Mouse (Mus musculus): ENCODE measurements at regions not wholly inside any gene's neighbourhood (a gene's known extent, or its start where the extent isn't known, plus 50 kb on each side); places are given as distances from the start of the nearest gene placed in this dataset.
"Not testable (repeated sequence)": the region's sequence is repeated elsewhere in the genome, so short reads cannot be mapped to it uniquely, and the experiment has no call there.

- not testable (repeated sequence) for DNase-seq
Observed at GRCm38 (mm10) chr12:77086931-77087330, 124.9 kb upstream of the Max start.

GRCm38 (mm10) chr12:77085894-77086293 lies 123.9 kb upstream of the Max start:
- no peak for DNase-seq

DNA sequence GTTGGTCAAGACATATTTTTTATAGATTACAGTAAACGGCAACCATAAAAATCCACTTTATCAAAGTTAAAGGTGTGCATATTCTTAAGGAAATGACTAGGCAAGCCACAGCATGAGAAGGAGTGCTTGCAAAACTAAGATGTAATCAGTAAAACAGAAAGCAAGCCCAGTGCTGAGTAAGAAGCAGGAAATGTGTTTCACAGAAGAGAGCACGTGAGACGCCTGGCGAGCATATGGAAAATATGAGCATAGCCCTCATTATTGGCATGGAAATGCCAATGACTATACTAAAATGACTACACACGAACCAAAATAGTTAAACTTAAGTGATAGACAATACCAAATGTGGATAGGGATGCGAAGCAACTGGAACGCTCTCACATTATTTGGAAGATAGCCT lies 123.2 kb upstream of the Max start:
- DNase-seq = no peak

GRCm38 (mm10) chr12:77084744-77085143 lies 122.7 kb upstream of the Max start:
- no peak for DNase-seq

- no peak for DNase-seq
Observed at GRCm38 (mm10) chr12:77084343-77084742, 122.3 kb upstream of the Max start.

- DNase-seq = no peak
Observed at GRCm38 (mm10) chr12:77083760-77084159, 121.8 kb upstream of the Max start.

DNA sequence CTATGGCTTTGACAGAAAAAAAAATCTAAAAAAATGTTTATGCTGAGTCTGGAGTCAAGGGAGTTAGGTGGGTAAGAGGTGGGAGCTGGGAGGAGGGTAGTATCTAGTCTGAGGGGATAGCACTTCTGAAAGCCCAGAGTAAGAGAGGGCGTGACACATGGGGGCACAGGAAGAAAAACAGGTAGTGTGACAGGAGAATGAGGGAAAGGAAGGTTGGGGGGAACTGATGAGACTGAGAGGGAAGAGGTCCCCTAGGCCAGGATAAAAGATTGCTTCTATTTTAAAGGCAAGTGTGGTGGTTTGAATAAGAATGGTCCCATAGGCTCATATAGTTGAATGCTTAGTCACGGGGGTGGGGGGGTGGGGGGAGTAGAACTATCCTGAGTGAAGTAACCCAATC lies 119.8 kb upstream of the Max start:
- no peak for DNase-seq

- no peak for DNase-seq
Observed at GRCm38 (mm10) chr12:77079481-77079880, 117.5 kb upstream of the Max start.

GRCm38 (mm10) chr12:77076678-77077077 lies 114.7 kb upstream of the Max start:
- no peak for DNase-seq

GRCm38 (mm10) chr12:77074602-77075001 lies 112.6 kb upstream of the Max start:
- no peak for DNase-seq

DNA sequence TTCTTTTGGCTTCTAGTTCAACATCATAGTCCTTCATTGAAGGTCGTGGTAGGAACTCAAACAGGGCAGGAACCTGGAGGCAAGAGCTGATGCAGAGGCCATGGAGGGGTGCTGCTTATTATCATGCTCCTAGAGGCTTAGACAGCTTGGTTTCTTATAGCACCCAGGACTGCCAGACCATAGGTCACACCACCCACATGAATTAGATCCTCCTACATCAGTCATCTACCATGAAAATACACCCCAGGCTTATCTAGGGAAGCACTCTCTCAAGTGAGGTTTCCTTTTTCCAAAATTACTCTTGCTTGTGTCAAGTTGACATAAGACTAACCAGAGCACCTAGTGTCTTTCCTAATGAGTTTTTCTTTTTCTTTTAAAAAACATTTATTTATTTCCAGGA lies 109.7 kb upstream of the Max start:
- no peak for DNase-seq

DNA sequence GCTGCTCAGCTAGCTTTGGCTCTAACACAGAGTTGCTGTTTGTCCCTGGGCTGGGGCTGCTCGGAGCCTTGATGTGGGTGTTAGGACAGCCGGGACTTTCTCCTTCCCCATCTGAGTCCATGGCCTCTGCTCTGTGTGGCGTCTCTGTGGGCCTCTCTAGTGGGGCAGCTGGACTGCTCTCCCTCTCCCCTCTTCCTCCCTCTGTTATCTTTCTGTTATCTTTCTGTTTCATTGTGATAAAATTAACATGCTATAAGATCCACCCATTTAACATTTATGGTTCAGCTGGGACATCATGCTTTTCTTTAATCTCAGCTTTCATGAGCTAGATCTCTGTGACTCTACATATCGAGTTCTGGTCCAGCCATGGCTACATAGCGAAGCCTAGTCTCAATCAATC lies 105.9 kb upstream of the Max start:
- no peak for DNase-seq

- no peak for DNase-seq
Observed at GRCm38 (mm10) chr12:77067115-77067514, 105.1 kb upstream of the Max start.

DNA sequence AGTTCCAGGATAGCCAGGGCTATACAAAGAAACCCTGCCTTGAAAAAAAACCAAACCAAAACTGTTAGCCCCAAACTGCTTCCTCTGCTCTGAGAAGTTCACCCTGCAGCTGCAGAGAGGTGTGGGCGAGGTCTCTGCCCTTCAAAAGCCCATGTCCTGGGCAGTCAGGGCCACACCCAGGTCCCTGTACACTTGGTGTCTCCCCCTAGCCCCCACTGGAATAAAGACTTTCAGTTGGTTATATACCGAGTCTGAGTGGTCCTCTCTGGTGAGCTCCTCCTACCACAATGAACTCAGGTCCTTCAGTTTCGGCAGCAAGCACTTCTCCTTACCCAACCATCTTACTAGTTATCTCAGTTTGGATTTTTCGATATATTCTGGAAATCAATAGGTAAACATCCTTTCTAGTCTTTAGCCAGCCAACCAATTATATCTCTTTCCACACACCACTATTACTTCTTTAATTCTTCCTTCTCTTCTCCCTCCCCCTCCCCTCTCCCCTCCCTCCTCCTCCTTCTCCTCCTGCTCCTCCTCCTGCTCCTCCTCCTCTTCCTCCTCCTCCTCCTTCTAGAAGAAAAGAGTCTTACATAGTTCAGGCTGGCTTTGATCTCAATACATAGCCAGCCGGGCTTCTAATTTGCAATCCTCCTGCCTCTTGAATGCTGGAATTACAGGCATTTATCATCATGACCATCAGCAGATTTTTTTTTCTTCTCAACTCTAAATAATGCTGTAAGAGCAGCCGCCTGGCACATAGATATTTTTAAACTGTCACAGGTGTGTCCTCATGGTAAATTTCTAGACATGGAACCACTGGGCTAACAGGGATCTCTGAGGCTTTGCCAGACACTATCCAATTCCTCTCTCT lies 103.9 kb upstream of the Max start:
- no peak for DNase-seq

- peak in 1 of 2 experiments; percentile 25 for DNase-seq
Observed at GRCm38 (mm10) chr12:77064048-77064447, 102.0 kb upstream of the Max start.

GRCm38 (mm10) chr12:77061562-77061847 lies 99.5 kb upstream of the Max start:
- no peak for DNase-seq

- no peak for DNase-seq
Observed at GRCm38 (mm10) chr12:77060766-77061561, 99.0 kb upstream of the Max start.

- DNase-seq = no peak
Observed at GRCm38 (mm10) chr12:77060060-77060695, 98.2 kb upstream of the Max start.

DNA sequence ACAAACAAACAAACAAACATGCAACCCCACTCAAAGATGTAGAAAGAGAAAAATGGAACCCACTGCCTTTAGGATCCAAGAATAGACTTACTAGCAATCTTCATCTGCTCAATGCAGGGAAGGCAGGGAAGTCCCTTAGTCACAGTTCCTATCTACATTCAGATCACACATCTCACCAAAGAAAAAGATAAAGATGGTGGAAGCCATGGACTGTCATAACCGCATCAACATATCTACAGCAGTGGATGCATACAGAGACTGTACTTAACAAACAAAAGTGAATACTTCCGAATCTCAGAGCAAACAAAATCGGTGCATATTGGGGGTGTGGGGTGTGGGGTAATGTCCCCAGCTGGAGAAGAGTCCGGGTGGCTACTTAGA lies 97.7 kb upstream of the Max start:
- no peak for DNase-seq

DNA sequence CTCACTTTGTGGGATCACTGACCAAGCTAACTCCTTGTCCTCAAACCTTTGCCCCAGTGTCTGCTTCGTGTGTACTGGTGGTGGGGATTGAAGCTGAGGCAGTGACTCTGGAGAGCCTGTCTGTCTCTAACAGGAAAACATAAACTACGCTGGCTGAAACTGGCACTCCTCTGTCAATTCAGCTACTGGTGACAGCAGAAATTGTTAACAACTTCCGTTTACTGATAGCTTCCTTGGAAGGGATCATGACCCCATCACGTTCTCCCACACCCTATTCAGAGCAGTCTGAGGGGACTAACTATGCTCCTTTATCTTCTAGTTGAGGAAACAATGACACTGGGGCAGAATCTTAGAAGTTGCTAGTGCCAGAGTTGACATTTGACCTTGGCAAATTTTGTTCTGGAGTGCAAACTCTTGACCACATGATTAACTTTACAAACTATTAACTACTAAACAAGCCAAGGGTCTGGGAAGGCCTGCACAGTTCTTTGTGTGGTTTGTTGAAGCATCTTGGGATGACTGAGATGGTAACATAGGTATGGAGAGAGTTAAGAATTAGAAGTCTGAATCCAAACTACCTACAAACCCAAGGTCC lies 96.7 kb upstream of the Max start:
- DNase-seq = no peak

GRCm38 (mm10) chr12:77056748-77057370 lies 94.9 kb upstream of the Max start:
- DNase-seq = no peak

DNA sequence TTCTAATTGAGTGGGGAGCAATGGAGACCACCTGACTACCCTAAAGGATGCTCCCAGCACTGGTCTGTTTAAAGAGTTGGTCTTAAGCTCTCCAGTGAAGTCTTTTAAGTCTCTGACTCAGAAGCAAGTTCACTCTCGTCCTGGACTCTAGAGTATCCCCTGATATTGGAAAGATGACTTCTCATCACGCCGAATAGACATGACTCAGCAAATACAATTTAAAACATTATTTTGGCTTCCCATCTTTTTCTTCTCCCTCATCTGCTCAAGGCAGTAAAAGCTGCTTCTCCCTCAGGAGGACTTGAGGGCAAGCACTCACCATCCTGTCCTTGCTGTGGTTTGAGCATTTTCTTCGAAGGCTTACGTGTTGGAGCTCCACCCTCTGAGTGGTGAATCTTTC lies 92.7 kb upstream of the Max start:
- no peak for DNase-seq

DNA sequence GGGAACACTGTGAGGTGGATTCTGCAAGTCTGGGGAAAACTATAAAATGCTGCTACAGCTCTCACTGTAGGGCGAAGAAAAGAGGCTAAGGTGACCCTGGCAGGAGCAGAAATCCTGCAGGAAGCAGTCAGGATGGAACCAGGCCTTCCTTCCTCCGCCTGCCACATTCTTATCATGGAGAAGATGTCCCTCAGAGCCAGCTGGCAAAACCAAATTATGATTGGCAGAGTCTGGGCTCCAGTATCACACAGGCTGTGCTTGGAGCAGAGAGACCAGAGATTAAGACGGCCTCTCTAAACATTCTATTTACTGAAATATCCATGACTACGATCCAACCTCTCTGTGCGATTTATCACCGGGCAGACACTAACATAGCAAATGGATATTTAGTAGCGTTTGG lies 92.2 kb upstream of the Max start:
- DNase-seq = peak; percentile 56 to 58

All from cerebellum, postnatal 10 days (tissue).